Mouse (Mus musculus) heart, embryonic 14.5 days (tissue): ENCODE data around the gene Cfd. TPM values are rescaled to one million over a fixed set of nuclear protein-coding genes. Genes with fewer than 3 reads are reported as not detected.

Experiments
- ATAC-seq: fragments of 200-750 bp; cut with Nextera tagmentation; 2 replicates; pipeline ENCODE4 v1.8.0; 2017; ENCODE audit warnings: low read depth, moderate TSS enrichment; ENCODE audit not compliant: insufficient number of reproducible peaks, insufficient read depth, low FRiP score
- H3K27ac ChIP-seq, 2 experiments: fragments of 200-500 bp in 1 of 2; fragments of 300-500 bp in 1 of 2; sonication (generic) in 1 of 2; replicated peaks in 1 of 2; 2 replicates each; pipeline ENCODE4 v1.5.1; 2012 to 2014; ENCODE audit warnings: low read depth in 2 of 2, low read length in 2 of 2, control low read depth in 1 of 2, mild to moderate bottlenecking in 1 of 2, mixed read lengths in 1 of 2; ENCODE audit not compliant: control insufficient read depth in 1 of 2, insufficient read depth in 1 of 2
- H3K27me3 ChIP-seq: fragments of 300-500 bp; sonication (generic); 2 replicates; pipeline ENCODE4 v1.6.1; 2014; ENCODE audit warnings: mild to moderate bottlenecking, low read length, control low read depth; ENCODE audit not compliant: control insufficient read depth, insufficient read depth
- H3K36me3 ChIP-seq: fragments of 300-500 bp; sonication (generic); 2 replicates; pipeline ENCODE4 v1.6.1; 2014; ENCODE audit warnings: mild to moderate bottlenecking, control low read depth, low read length, mixed read lengths; ENCODE audit not compliant: control insufficient read depth, insufficient read depth
- H3K4me1 ChIP-seq, 2 experiments: fragments of 200-500 bp in 1 of 2; fragments of 300-500 bp in 1 of 2; sonication (generic) in 1 of 2; 2 replicates each; pipeline ENCODE4 v1.6.1; 2012 to 2014; ENCODE audit warnings: low read length in 2 of 2, control low read depth in 1 of 2, mixed read lengths in 1 of 2; ENCODE audit not compliant: control insufficient read depth in 2 of 2, insufficient read depth in 2 of 2
- H3K4me2 ChIP-seq: fragments of 300-500 bp; sonication (generic); 2 replicates; pipeline ENCODE4 v1.6.1; 2014; ENCODE audit warnings: mild to moderate bottlenecking, low read length
- H3K4me3 ChIP-seq, 2 experiments: fragments of 200-500 bp in 1 of 2; fragments of 300-500 bp in 1 of 2; sonication (generic) in 1 of 2; 2 replicates each; pipeline ENCODE4 v1.5.1; 2012 to 2014; ENCODE audit warnings: low read length in 2 of 2, mild to moderate bottlenecking in 2 of 2, control low read depth in 1 of 2, low read depth in 1 of 2, moderate library complexity in 1 of 2; ENCODE audit not compliant: control insufficient read depth in 1 of 2, insufficient read depth in 1 of 2
- H3K9ac ChIP-seq: fragments of 300-500 bp; sonication (generic); 2 replicates; pipeline ENCODE4 v1.6.1; 2014; ENCODE audit warnings: mild to moderate bottlenecking, low read length
- H3K9me3 ChIP-seq: fragments of 300-500 bp; sonication (generic); 2 replicates; pipeline ENCODE4 v1.6.1; 2016; ENCODE audit warnings: low read length, control low read depth; ENCODE audit not compliant: control insufficient read depth
- WGBS: fragments of 180-500 bp; shearing (Covaris S2); extraction: QIAGEN DNeasy Blood & Tissue Kit; methylation state at CpG from one replicate; pipeline ENCODE4 v1.1.7; 2014; 5-methylcytosine and 5-hydroxymethylcytosine counted together
- polyA plus RNA-seq: library from polyadenylated mRNA; unstranded; fragments of >200 nt; fragmentation: Nextera tagmentation; extraction: Ambion mirVana; gene quantifications from 2 replicates; pipeline ENCODE4 v1.2.1, GENCODE M21; 2014

Cfd gene
- polyA plus RNA-seq, 1 experiment from 2014 or later, result not detected

DNA sequence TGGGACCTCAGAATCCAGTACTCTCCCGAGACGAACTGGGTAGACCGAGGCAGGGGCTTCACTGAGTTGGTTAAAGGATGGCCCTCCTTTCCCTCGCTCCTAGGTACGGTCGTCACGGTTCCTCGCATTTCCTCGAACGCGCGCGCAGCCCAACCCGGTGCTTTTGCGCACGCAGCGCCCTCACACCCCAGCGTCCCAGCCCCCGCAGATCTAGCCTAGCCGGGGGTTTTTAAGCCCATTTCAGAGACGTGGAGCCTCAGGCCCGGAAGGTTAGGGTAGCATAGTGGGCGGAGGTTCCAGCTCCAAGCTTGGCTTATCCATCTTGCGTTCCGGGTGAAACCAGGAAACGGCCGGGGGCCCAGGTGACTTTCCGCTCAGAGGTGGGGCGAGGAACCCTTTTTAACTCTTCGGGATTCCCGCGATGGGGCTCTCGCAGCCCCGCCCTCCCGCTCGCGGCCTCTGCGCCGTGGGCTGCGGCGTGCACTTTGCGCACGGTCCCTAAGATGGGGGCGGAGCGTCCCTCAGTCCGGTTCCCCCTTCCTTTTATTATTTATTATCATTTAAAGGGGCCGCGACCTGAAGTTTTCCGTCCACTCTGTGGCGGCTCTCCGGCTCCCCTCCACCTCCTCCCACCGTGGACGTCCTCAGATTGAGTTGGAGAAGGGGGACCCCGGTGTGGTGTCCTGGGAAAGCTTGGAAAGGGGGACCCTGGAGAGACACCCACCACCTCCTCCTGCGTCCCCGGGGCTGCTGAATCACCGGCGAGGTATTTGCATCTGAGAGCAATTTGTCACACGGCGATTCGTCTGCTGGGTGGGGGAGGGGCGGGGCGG lies 36.1 kb downstream of the Cfd start, which contains the start of gene Arid3a:
Gene Arid3a (plus strand): TSS at position 553 of the 833 bp plus-strand sequence.
- Histone ChIP-seq H3K27ac (peak within 1 kb of the TSS; percentile 88 to 94), H3K4me3 (peak within 1 kb of the TSS; percentile 89 to 93), H3K4me1 (peaks cover 9 to 29% of the 10 kb centered on the region in 2 experiments), H3K27me3 (peaks cover 18% of the 10 kb centered on the region), H3K9ac (peak within 1 kb of the TSS; percentile 95), H3K4me2 (peak within 1 kb of the TSS; percentile 83), H3K9me3 (no peaks in the 10 kb centered on the region), H3K36me3 (peaks cover 11% of the 10 kb centered on the region)
- WGBS, result under 1% methylated on average over 63 of the region's 63 CpGs
- peak; percentile 68 for ATAC-seq

DNA sequence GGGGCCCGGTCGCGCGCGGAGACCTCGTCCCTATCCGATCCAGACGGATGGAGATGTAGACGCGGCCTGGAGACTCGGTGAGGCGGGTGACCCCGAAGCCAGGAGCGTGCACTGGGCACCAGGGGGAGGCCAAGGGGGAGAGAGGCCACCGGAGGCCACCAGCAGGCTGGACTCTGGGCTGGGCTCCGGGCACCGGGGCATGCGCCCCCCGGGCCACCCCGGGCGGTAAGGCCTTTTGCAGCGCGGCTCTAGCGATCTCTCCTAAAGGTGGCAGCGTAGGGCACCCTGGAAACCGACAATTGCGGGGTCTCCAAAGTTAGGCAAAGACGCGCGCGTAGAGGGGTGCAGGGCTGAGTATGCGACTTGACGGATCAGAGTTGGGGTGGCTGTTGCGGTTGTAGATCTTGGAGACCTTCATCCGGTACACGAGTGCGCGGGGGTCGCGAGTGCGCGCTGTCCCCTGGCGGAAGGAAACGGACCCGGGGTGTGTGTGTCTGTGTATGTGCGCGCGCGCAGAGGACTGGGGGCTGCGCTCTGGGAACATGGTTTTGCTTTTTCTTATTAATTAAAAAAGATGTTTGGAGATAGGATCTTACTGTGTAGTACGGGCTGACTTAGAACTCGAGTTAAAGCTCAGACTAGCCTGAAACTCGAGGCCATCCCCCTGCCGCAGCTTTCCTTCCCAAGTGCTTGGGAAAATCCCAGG lies 36.8 kb downstream of the Cfd start:
- ATAC-seq, result peak; percentile 44
- Histone ChIP-seq H3K4me1 (peaks cover 13 to 35% of the 10 kb centered on the region in 2 experiments), H3K27me3 (peaks cover 10% of the 10 kb centered on the region)

DNA sequence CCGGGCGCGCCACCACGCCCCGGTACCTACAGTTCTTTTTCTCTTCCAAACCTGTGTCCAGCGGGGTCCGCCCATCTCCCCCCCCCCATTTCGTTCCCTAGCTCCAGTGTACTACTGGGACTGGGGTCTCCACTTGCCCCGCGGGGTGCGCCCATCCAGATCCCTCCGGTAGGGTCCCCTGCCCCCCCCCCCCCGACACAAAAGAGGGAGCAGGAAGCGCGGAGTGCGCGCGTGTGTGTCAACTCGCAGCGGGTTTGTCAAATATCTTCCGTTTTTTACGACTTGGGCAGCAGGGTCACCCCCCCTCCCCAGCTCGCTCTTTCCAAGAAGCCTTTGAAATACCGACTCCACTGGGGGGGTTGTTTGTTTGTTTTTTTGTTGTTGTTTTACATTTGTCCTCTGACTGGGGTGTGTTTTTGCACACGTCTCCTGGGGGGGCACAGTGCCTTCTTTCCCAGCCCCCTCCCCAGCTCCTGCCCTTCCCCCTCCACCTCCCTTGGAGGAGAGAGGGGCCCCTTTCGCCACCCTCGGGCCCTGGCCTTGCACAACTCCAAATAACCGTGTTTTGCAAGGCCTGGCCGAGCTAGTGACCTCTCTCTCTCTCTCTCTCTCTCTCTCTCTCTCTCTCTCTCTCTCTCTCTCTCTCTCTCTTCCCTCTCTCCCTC lies 37.5 kb downstream of the Cfd start:
- Histone ChIP-seq H3K27me3 (peaks cover 3% of the 10 kb centered on the region; the same call in 1 of the 2 replicates), H3K4me2 (peak overlapping the region; percentile 83), H3K9me3 (no peaks in the 10 kb centered on the region), H3K4me3 (peak overlapping the region; percentile 89 to 93), H3K9ac (peak overlapping the region; percentile 95), H3K27ac (peak overlapping the region; percentile 88 to 94), H3K4me1 (peaks cover 20 to 42% of the 10 kb centered on the region in 2 experiments), H3K36me3 (peaks cover 19% of the 10 kb centered on the region)
- under 1% methylated on average over 29 of the region's 29 CpGs for WGBS
- ATAC-seq, result no peak

More for the DNA sequence above, 36.8 kb downstream of the Cfd start:
- peaks cover 19% of the 10 kb centered on the region for H3K36me3 ChIP-seq
- peak overlapping the region; percentile 89 to 93 for H3K4me3 ChIP-seq
- under 1% methylated on average over 54 of the region's 54 CpGs for WGBS
- no peaks in the 10 kb centered on the region for H3K9me3 ChIP-seq
- H3K27ac ChIP-seq, result peak overlapping the region; percentile 88 to 94
- peak overlapping the region; percentile 83 for H3K4me2 ChIP-seq
- H3K9ac ChIP-seq, result peak overlapping the region; percentile 95

DNA sequence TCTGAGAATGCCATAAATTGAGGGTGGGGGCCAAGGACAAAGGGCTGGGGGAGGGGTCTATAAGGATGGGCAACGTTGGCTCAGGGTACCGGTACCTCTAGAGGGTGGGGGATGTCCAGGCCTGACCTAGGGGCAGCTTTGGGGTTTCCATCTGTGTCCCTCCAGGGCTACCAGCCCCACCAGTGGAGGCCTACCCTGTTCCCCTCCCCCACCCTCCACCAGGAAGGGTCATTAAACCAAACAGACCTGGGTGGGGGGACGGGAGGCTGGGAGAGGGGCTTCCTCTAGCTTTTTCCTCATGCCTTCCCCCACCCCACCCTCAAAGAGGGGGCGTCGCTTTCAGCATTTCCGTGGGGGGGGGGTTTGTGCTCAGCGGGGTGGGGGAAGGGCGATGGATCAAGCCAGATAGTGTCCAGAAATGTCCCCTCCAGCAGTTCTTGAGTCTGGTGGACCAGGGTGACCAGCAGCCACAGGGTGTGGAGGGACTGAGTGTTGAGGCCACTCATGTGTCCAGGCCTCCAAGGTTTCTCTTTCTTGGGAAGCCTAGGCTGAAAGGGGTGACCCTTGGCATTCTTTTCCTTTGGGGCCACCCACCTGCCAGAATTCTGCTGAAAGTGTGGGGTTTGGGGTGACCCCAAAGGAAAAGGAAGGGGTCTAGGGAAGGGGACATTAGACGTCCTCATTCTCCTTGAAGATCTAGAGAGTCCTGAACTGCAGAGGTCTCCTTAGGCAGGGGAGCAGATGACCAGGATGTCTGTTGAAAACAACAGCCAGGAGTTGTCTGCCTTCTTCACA lies 38.5 kb downstream of the Cfd start:
- WGBS, result 20% methylated on average over 9 of the region's 9 CpGs
- no peak for ATAC-seq
- Histone ChIP-seq H3K27ac (peak overlapping the region in 1 of 2 experiments; percentile 94; a peak in 2 of 4 replicates), H3K4me1 (peaks cover 29 to 51% of the 10 kb centered on the region in 2 experiments), H3K4me3 (peak overlapping the region; percentile 89 to 93; a peak in 3 of 4 replicates), H3K36me3 (peaks cover 27% of the 10 kb centered on the region), H3K9me3 (no peaks in the 10 kb centered on the region), H3K9ac (peak overlapping the region; percentile 95; the same call in 1 of the 2 replicates), H3K27me3 (no peaks in the 10 kb centered on the region), H3K4me2 (peak overlapping the region; percentile 83)

DNA sequence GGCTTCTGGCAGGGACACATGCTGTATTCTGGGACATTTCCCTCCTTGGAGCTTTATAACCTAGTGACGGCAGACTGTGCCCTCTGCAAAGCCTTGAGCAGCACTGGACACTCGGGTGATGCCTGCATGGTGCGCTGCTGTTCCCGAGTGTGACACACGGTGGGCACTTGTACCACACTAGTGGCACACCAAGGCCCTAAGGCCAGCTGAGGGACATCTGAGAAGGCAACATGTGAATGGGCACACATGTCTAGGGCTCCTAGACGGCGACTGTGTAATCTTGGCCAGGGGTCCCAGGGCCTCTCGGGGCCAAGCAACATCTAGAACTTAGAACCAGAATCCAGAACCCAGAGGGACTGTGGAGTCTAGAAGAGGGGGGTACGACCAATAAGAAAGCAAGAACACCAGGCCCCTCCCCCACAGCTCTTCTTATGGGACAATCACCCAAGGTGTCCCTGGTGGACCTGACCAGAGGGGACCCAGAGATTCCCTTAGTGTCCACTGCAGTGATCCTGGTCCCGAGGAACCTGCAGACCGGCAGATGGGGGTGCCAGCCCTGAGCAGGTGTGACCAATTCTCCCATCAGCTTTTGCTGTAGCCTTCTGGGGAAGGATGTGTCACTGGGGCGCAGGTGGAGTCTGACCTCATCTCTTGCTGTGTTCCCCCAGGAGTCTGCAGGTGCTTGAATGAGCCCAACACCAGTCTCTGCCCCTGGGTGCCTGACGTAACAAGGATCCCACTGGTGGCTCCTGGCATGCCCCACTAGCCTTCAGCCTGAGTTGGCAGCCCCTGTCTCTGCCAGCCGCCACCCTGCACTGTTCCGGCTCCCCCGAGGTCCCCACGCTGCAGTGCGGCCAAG lies 39.5 kb downstream of the Cfd start:
- peaks cover 32 to 57% of the 10 kb centered on the region in 2 experiments for H3K4me1 ChIP-seq
- H3K36me3 ChIP-seq, result peaks cover 33% of the 10 kb centered on the region
- H3K9ac ChIP-seq, result no peak overlapping the region
- no peak overlapping the region for H3K4me2 ChIP-seq
- no peak overlapping the region for H3K4me3 ChIP-seq
- no peaks in the 10 kb centered on the region for H3K9me3 ChIP-seq
- no peak for ATAC-seq
- no peaks in the 10 kb centered on the region for H3K27me3 ChIP-seq
- WGBS, result 87% methylated on average over 18 of the region's 18 CpGs
- H3K27ac ChIP-seq, result no peak overlapping the region

DNA sequence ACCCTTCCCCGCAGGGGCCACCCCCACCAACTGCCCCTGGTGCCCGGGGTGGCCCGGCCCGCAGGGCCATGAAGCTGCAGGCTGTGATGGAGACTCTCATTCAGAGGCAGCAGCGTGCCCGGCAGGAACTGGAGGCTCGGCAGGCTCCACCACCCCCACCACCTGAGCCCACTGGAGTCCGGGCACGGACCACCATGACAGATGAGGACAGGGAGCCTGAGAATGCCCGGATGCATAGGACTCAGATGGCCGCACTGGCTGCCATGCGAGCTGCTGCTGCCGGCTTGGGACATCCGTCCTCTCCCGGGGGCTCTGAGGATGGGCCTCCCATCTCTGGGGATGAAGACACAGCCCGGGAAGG lies 40.2 kb downstream of the Cfd start:
- no peaks in the 10 kb centered on the region for H3K9me3 ChIP-seq
- H3K4me3 ChIP-seq, result no peak overlapping the region
- no peaks in the 10 kb centered on the region for H3K27me3 ChIP-seq
- peaks cover 34 to 58% of the 10 kb centered on the region in 2 experiments for H3K4me1 ChIP-seq
- peaks cover 37% of the 10 kb centered on the region for H3K36me3 ChIP-seq
- H3K27ac ChIP-seq, result no peak overlapping the region
- WGBS, result 94% methylated on average over 16 of the region's 16 CpGs
- ATAC-seq, result no peak
- H3K4me2 ChIP-seq, result no peak overlapping the region
- no peak overlapping the region for H3K9ac ChIP-seq
